Mouse (Mus musculus) heart, embryonic 13.5 days (tissue): ENCODE data around the gene Slc7a15. TPM values are rescaled to one million over a fixed set of nuclear protein-coding genes. Genes with fewer than 3 reads are reported as not detected.
A peak's percentile ranks its signal among the peaks of the same experiment; 100 is the strongest.
"Not testable (repeated sequence)": the region's sequence is repeated elsewhere in the genome, so short reads cannot be mapped to it uniquely, and the experiment has no call there.

Source experiments
- ATAC-seq: fragments of 200-750 bp; cut with Nextera tagmentation; 2 replicates; pipeline ENCODE4 v1.8.0; 2017; ENCODE audit warnings: moderate TSS enrichment; ENCODE audit not compliant: insufficient number of reproducible peaks, low FRiP score, low TSS enrichment; ENCODE audit errors: extremely low read depth
- H3K27ac ChIP-seq: fragments of 300-500 bp; sonication (generic); replicated peaks from 2 replicates; pipeline ENCODE4 v1.5.1; 2015; ENCODE audit warnings: moderate library complexity, mild to moderate bottlenecking, inconsistent platforms
- H3K27me3 ChIP-seq: fragments of 300-500 bp; sonication (generic); replicated peaks from 2 replicates; pipeline ENCODE4 v1.6.1; 2015; ENCODE audit warnings: mild to moderate bottlenecking, inconsistent platforms
- H3K36me3 ChIP-seq: fragments of 300-500 bp; sonication (generic); 2 replicates; pipeline ENCODE4 v1.6.1; 2015; ENCODE audit warnings: mild to moderate bottlenecking, inconsistent platforms
- H3K4me1 ChIP-seq: fragments of 300-500 bp; sonication (generic); 2 replicates; pipeline ENCODE4 v1.6.1; 2015; ENCODE audit warnings: inconsistent platforms
- H3K4me2 ChIP-seq: fragments of 300-500 bp; sonication (generic); 2 replicates; pipeline ENCODE4 v1.6.1; 2015; ENCODE audit warnings: inconsistent platforms, mild to moderate bottlenecking, moderate library complexity
- H3K4me3 ChIP-seq: fragments of 300-500 bp; sonication (generic); 2 replicates; pipeline ENCODE4 v1.5.1; 2015; ENCODE audit warnings: moderate library complexity, mild to moderate bottlenecking, inconsistent platforms
- H3K9ac ChIP-seq: fragments of 300-500 bp; sonication (generic); 2 replicates; pipeline ENCODE4 v1.6.1; 2015; ENCODE audit warnings: inconsistent platforms, mild to moderate bottlenecking, moderate library complexity
- H3K9me3 ChIP-seq: fragments of 300-500 bp; sonication (generic); 2 replicates; pipeline ENCODE4 v1.6.1; 2016; ENCODE audit warnings: inconsistent platforms
- WGBS: fragments of 180-500 bp; shearing (Covaris S2); methylation state at CpG from one replicate; pipeline ENCODE4 v1.1.7; 2015; ENCODE audit warnings: mixed read lengths; 5-methylcytosine and 5-hydroxymethylcytosine counted together
- polyA plus RNA-seq: library from polyadenylated mRNA; unstranded; fragments of >200 nt; fragmentation: Nextera tagmentation; extraction: Ambion mirVana; gene quantifications from 2 replicates; pipeline ENCODE4 v1.2.1, GENCODE M21; 2015

Slc7a15 gene
- not detected in 2 replicates for polyA plus RNA-seq

GRCm38 (mm10) chr12:8598966-8599365 is at the start of gene Slc7a15:
Gene Slc7a15, minus strand, starts transcription at chr12:8599066.
- H3K9ac ChIP-seq, H3K4me1 ChIP-seq, H3K4me2 ChIP-seq, H3K4me3 ChIP-seq, H3K27ac ChIP-seq, H3K36me3 ChIP-seq, ATAC-seq, H3K27me3 ChIP-seq: not testable (repeated sequence)
- 82% methylated on average over 7 of the region's 7 CpGs for WGBS
- peaks cover 17% of the 10 kb centered on the region for H3K9me3 ChIP-seq

- not testable (repeated sequence) for H3K4me2 ChIP-seq, H3K27me3 ChIP-seq, H3K27ac ChIP-seq, H3K4me3 ChIP-seq, H3K36me3 ChIP-seq, H3K9ac ChIP-seq, ATAC-seq, H3K4me1 ChIP-seq, H3K9me3 ChIP-seq
- WGBS = 47% methylated on average over 8 of the region's 8 CpGs
Measured at GRCm38 (mm10) chr12:8648211-8648610, 49.3 kb upstream of the Slc7a15 start.

DNA sequence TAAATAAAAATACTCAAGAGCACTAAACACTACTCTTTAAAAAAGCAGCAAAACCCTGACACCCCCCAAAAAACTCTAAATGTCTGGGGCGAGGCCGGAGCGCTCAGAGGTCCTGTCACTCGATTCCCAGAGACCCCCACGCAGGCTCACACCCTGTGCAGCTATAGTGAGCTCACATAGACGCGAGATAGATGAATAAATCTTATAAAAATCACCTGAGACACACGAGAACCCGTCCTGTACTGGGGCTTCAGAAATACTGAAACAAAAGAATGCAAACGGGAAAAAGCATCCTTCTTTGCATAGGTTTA is 42.5 kb upstream of the Slc7a15 start:
- 7% methylated on average over 10 of the region's 10 CpGs for WGBS
- Histone ChIP-seq H3K9me3 (no peaks in the 10 kb centered on the region), H3K27me3 (no peaks in the 10 kb centered on the region), H3K9ac (peak overlapping the region; percentile 98), H3K27ac (no peak overlapping the region), H3K4me3 (peak overlapping the region; percentile 90), H3K4me2 (peak overlapping the region; percentile 78), H3K4me1 (peaks cover 5% of the 10 kb centered on the region), H3K36me3 (no peaks in the 10 kb centered on the region)
- no peak for ATAC-seq

GRCm38 (mm10) chr12:8640711-8641424 is 42.0 kb upstream of the Slc7a15 start:
- peak overlapping the region; percentile 98 for H3K9ac ChIP-seq
- no peaks in the 10 kb centered on the region for H3K36me3 ChIP-seq
- H3K9me3 ChIP-seq = no peaks in the 10 kb centered on the region
- H3K4me3 ChIP-seq = peak overlapping the region; percentile 90
- peaks cover 5% of the 10 kb centered on the region for H3K4me1 ChIP-seq
- ATAC-seq = peak; percentile 99
- H3K27ac ChIP-seq = peak overlapping the region; percentile 98
- no peaks in the 10 kb centered on the region for H3K27me3 ChIP-seq
- WGBS = under 1% methylated on average over 47 of the region's 47 CpGs
- H3K4me2 ChIP-seq = peak overlapping the region; percentile 78

DNA sequence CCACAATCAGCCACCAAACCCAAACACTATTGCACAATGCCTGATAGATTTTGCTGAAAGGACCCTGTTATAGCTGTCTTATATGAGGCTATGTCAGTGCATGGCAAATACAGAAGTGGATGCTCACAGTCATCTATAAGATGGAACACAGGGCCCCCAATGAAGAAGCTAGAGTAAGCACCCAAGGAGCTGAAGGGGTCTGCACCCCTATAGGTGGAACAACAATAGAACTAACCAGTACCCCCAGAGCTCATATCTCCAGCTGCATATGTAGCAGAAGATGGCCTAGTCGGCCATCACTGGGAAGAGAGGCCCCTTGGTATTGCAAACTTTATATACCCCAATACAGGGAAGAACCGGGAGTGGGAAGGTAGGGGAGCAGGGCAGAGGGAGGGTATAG is 41.3 kb upstream of the Slc7a15 start:
- not testable (repeated sequence) for H3K27ac ChIP-seq, H3K36me3 ChIP-seq, H3K27me3 ChIP-seq, ATAC-seq, H3K4me1 ChIP-seq, H3K9me3 ChIP-seq
- 2% methylated on average over 2 of the region's 2 CpGs for WGBS
- Histone ChIP-seq H3K4me2 (peak overlapping the region; percentile 78), H3K4me3 (peak overlapping the region; percentile 90), H3K9ac (peak overlapping the region; percentile 80)

DNA sequence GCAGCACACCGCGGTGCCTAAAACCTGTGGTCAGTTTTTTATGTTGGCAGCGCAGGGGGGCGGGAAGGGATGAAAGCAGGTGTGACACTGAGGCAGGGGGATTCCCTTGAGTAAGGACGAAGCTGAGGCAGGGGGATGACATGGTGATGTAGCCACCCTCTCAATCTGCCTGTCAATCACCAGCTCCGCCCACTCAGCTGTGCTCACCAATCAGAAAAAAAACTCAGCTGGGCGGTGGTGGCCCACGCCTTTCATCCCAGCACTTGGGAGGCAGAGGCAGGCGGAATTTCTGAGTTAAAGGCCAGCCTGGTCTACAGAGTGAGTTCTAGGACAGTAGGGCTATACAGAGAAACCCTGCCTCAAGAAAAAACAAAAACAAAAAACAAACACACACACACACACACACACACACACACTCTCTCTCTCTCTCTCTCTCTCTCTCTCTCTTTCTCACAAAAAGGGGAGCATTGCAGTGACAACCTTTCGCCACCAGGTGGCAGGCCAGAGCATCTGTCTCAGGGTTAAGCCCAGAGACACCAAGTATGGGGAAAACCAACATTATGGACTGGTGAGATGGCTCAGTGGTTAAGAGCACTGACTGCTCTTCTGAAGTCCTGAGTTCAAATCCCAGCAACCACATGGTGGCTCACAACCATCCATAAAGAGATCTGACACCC is 39.7 kb upstream of the Slc7a15 start:
- ATAC-seq = not testable (repeated sequence)

DNA sequence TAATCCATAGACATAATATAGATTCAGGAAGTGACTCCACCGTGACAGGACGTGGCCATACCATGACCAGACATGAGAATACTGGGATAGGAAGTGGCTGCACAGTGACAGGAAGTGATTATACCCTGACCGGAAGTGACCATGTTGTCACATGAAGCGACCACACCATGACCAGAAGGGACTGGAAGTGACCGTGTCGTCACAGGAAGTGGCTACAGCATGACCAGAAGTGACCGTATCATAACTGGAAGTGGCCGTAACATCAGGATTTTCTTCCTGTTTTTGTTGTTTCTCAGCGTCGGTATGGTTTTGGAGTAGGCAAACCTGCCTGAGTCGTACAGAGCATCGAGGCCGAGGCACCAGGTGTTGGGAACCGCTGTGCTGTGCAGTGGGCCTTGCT is 38.1 kb upstream of the Slc7a15 start:
- Histone ChIP-seq H3K9ac (no peak overlapping the region), H3K4me2 (no peak overlapping the region), H3K36me3 (no peaks in the 10 kb centered on the region), H3K9me3 (no peaks in the 10 kb centered on the region), H3K27me3 (no peaks in the 10 kb centered on the region), H3K27ac (no peak overlapping the region), H3K4me1 (peaks cover 5% of the 10 kb centered on the region), H3K4me3 (no peak overlapping the region)
- 82% methylated on average over 14 of the region's 14 CpGs for WGBS
- no peak for ATAC-seq

More for the DNA sequence above, 39.7 kb upstream of the Slc7a15 start:
- not testable (repeated sequence) for H3K27me3 ChIP-seq, H3K9me3 ChIP-seq, H3K4me2 ChIP-seq, H3K36me3 ChIP-seq, H3K4me1 ChIP-seq, H3K9ac ChIP-seq, H3K4me3 ChIP-seq, H3K27ac ChIP-seq
- WGBS = 63% methylated on average over 10 of the region's 10 CpGs

DNA sequence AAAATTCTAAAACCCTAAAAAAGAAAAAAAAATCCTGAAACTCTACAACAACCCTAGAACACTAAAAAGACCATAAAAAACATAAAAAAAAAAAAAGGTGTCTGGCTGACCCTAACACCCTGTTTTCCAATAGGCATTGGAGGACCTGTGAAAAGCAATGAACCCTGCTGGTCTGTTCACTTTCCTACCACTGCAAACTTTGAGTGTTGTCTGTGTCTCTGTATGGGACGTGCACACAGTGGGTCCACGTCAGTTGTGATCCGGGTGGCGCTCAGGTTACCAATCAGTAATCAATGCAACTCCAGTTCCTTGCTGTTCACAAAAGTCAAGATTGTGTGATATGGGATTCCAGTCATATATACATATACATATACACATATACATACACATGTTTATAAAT is 36.7 kb upstream of the Slc7a15 start:
- H3K9me3 ChIP-seq = no peaks in the 10 kb centered on the region
- peaks cover 5% of the 10 kb centered on the region for H3K4me1 ChIP-seq
- H3K4me3 ChIP-seq = no peak overlapping the region
- ATAC-seq = no peak
- H3K27ac ChIP-seq = no peak overlapping the region
- WGBS = 95% methylated on average over 4 of the region's 4 CpGs
- H3K27me3 ChIP-seq = no peaks in the 10 kb centered on the region
- H3K4me2 ChIP-seq = no peak overlapping the region
- no peak overlapping the region for H3K9ac ChIP-seq
- H3K36me3 ChIP-seq = no peaks in the 10 kb centered on the region

GRCm38 (mm10) chr12:8634306-8634705 is 35.4 kb upstream of the Slc7a15 start:
- Histone ChIP-seq H3K4me3 (no peak overlapping the region), H3K36me3 (no peaks in the 10 kb centered on the region), H3K27me3 (no peaks in the 10 kb centered on the region), H3K27ac (no peak overlapping the region), H3K4me1 (no peaks in the 10 kb centered on the region), H3K4me2 (no peak overlapping the region), H3K9ac (no peak overlapping the region), H3K9me3 (no peaks in the 10 kb centered on the region)
- no peak for ATAC-seq
- 93% methylated on average over 1 of the region's 1 CpGs for WGBS

DNA sequence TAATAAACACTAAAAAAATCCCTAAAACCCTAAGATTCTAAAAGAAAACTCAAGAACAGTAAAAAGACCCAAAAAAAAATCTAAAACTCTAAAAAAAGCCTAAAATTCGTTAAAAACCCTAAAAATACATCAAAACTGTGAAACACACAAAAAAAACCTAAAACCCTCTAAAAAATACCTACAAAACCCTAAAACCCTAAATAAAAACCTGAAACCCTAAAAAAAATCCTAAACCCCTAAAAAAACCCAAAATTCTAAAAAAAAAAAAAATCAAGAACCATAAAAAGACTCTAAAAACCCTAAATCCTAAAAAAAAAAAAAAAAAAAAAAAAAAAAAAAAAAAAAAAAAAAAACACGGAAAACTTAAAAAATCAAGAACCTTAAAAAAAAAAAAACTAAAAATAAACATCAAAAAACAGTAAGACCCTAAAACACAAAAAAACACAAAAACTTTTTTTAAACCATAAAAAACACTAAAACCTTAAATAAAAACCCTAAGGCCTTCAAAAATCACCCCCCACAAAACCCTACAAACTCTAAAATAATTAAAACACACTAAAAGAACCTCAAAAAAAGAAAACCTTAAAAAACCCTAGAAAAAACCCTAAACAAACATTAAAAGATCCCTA is 34.0 kb upstream of the Slc7a15 start:
- Histone ChIP-seq H3K9ac (no peak overlapping the region), H3K27ac (no peak overlapping the region), H3K27me3 (no peaks in the 10 kb centered on the region), H3K4me2 (no peak overlapping the region), H3K4me1 (no peaks in the 10 kb centered on the region), H3K36me3 (no peaks in the 10 kb centered on the region), H3K9me3 (no peaks in the 10 kb centered on the region), H3K4me3 (no peak overlapping the region)
- 85% methylated on average over 2 of the region's 2 CpGs for WGBS
- no peak for ATAC-seq

GRCm38 (mm10) chr12:8631691-8632090 is 32.8 kb upstream of the Slc7a15 start:
- 96% methylated on average over 1 of the region's 1 CpGs for WGBS
- H3K9me3 ChIP-seq = no peaks in the 10 kb centered on the region
- no peak overlapping the region for H3K9ac ChIP-seq
- no peaks in the 10 kb centered on the region for H3K4me1 ChIP-seq
- H3K36me3 ChIP-seq = no peaks in the 10 kb centered on the region
- no peak overlapping the region for H3K4me2 ChIP-seq
- H3K4me3 ChIP-seq = no peak overlapping the region
- no peak overlapping the region for H3K27ac ChIP-seq
- ATAC-seq = no peak
- no peaks in the 10 kb centered on the region for H3K27me3 ChIP-seq
